Mouse (Mus musculus) forebrain, embryonic 14.5 days (tissue): ENCODE results near the gene Hist1h2af. TPM values are rescaled to one million over a fixed set of nuclear protein-coding genes. Genes with fewer than 3 reads are reported as not detected.
"Not testable (repeated sequence)": the region's sequence is repeated elsewhere in the genome, so short reads cannot be mapped to it uniquely, and the experiment has no call there.

Experiments used
- ATAC-seq: fragments of 200-750 bp; cut with Nextera tagmentation; 2 replicates; pipeline ENCODE4 v1.8.0; 2017; ENCODE audit warnings: mild to moderate bottlenecking, moderate library complexity
- DNase-seq: peaks from one replicate; pipeline ENCODE4 v3.0.0-alpha.2; 2015; ENCODE audit warnings: low spot score
- H3K27ac ChIP-seq: fragments of 300-500 bp; sonication (generic); 2 replicates; pipeline ENCODE4 v1.5.1; 2014; ENCODE audit warnings: low read depth, mild to moderate bottlenecking, control low read depth, low read length, moderate library complexity
- H3K27me3 ChIP-seq: fragments of 300-500 bp; sonication (generic); replicated peaks from 2 replicates; pipeline ENCODE4 v1.6.1; 2014; ENCODE audit warnings: low read length, control low read depth, mixed read lengths; ENCODE audit not compliant: control insufficient read depth, insufficient read depth
- H3K36me3 ChIP-seq: fragments of 300-500 bp; sonication (generic); 2 replicates; pipeline ENCODE4 v1.6.1; 2014; ENCODE audit warnings: low read length, control low read depth; ENCODE audit not compliant: control insufficient read depth, insufficient read depth
- H3K4me1 ChIP-seq: fragments of 300-500 bp; sonication (generic); 2 replicates; pipeline ENCODE4 v1.6.1; 2014; ENCODE audit warnings: antibody characterized with exemption, low read length, control low read depth; ENCODE audit not compliant: control insufficient read depth, insufficient read depth
- H3K4me2 ChIP-seq: fragments of 300-500 bp; sonication (generic); 2 replicates; pipeline ENCODE4 v1.6.1; 2014; ENCODE audit warnings: mild to moderate bottlenecking, control low read depth, low read length
- H3K4me3 ChIP-seq: fragments of 300-500 bp; sonication (generic); 2 replicates; pipeline ENCODE4 v1.5.1; 2014; ENCODE audit warnings: low read depth, low read length, control low read depth
- H3K9ac ChIP-seq: fragments of 300-500 bp; sonication (generic); 2 replicates; pipeline ENCODE4 v1.6.1; 2014; ENCODE audit warnings: mild to moderate bottlenecking, low read length, control low read depth, moderate library complexity
- H3K9me3 ChIP-seq: fragments of 300-500 bp; sonication (generic); replicated peaks from 2 replicates; pipeline ENCODE4 v1.6.1; 2016; ENCODE audit warnings: low read length, control low read depth, mixed read lengths; ENCODE audit not compliant: control insufficient read depth
- WGBS: fragments of 180-500 bp; shearing (Covaris S2); extraction: QIAGEN DNeasy Blood & Tissue Kit; methylation state at CpG from one replicate; pipeline ENCODE4 v1.1.7; 2014; 5-methylcytosine and 5-hydroxymethylcytosine counted together
- polyA plus RNA-seq: library from polyadenylated mRNA; unstranded; fragments of >200 nt; fragmentation: Nextera tagmentation; extraction: Ambion mirVana; gene quantifications from 2 replicates; pipeline ENCODE4 v1.2.1, GENCODE M21; 2014

Hist1h2af gene
- polyA plus RNA-seq, 1 experiment from 2014 or later = 4.4 TPM

- Histone ChIP-seq H3K4me1 (peaks cover 23% of the 10 kb centered on the region), H3K9ac (peak overlapping the region; percentile 68), H3K4me2 (peak overlapping the region; percentile 59), H3K36me3 (no peaks in the 10 kb centered on the region), H3K9me3 (no peaks in the 10 kb centered on the region), H3K4me3 (peak overlapping the region; percentile 43), H3K27me3 (no peaks in the 10 kb centered on the region), H3K27ac (no peak overlapping the region)
- DNase-seq = no peak
- ATAC-seq = no peak
- 15% methylated on average over 7 of the region's 7 CpGs for WGBS
Observed at GRCm38 (mm10) chr13:23536076-23536822, 2.5 kb downstream of the Hist1h2af start.

- H3K27ac ChIP-seq = no peak overlapping the region
- peak overlapping the region; percentile 6; the same call in 1 of the 2 replicates for H3K9ac ChIP-seq
- H3K36me3 ChIP-seq = no peaks in the 10 kb centered on the region
- no peak for ATAC-seq
- no peaks in the 10 kb centered on the region for H3K27me3 ChIP-seq
- no peaks in the 10 kb centered on the region for H3K9me3 ChIP-seq
- H3K4me1 ChIP-seq = peaks cover 21% of the 10 kb centered on the region
- H3K4me3 ChIP-seq = peak overlapping the region; percentile 43; the same call in 1 of the 2 replicates
- WGBS = 80% methylated on average over 3 of the region's 3 CpGs
- H3K4me2 ChIP-seq = peak overlapping the region; percentile 59
- DNase-seq = no peak
Observed at GRCm38 (mm10) chr13:23537006-23537710, 3.5 kb downstream of the Hist1h2af start.

- Histone ChIP-seq H3K27ac (no peak overlapping the region), H3K9me3 (no peaks in the 10 kb centered on the region), H3K4me1 (peaks cover 10% of the 10 kb centered on the region; the same call in 1 of the 2 replicates), H3K4me3 (no peak overlapping the region), H3K9ac (no peak overlapping the region), H3K27me3 (no peaks in the 10 kb centered on the region), H3K36me3 (no peaks in the 10 kb centered on the region), H3K4me2 (no peak overlapping the region)
- WGBS = 77% methylated on average over 5 of the region's 5 CpGs
- DNase-seq (no peak), ATAC-seq (no peak)
Observed at GRCm38 (mm10) chr13:23538249-23538648, 4.5 kb downstream of the Hist1h2af start.

GRCm38 (mm10) chr13:23539821-23540220, 6.1 kb downstream of the Hist1h2af start:
- H3K9me3 ChIP-seq, H3K4me1 ChIP-seq, ATAC-seq, DNase-seq, H3K4me3 ChIP-seq, H3K9ac ChIP-seq, H3K27ac ChIP-seq, H3K36me3 ChIP-seq, H3K27me3 ChIP-seq, H3K4me2 ChIP-seq: not testable (repeated sequence)
- WGBS = 74% methylated on average over 1 of the region's 1 CpGs

GRCm38 (mm10) chr13:23541497-23541896, 7.8 kb downstream of the Hist1h2af start:
- no peak for DNase-seq
- 74% methylated on average over 3 of the region's 3 CpGs for WGBS

GRCm38 (mm10) chr13:23542225-23542980, 8.7 kb downstream of the Hist1h2af start:
- not testable (repeated sequence) for ATAC-seq, DNase-seq, H3K9me3 ChIP-seq, H3K27me3 ChIP-seq, H3K4me1 ChIP-seq, H3K36me3 ChIP-seq
- Histone ChIP-seq H3K27ac (peak overlapping the region; percentile 75), H3K4me2 (peak overlapping the region; percentile 81), H3K4me3 (peak overlapping the region; percentile 37), H3K9ac (peak overlapping the region; percentile 57; the same call in 1 of the 2 replicates)
- 6% methylated on average over 3 of the region's 3 CpGs for WGBS

More at GRCm38 (mm10) chr13:23541497-23541896, 7.8 kb downstream of the Hist1h2af start:
- no peaks in the 10 kb centered on the region for H3K9me3 ChIP-seq
- H3K27me3 ChIP-seq = no peaks in the 10 kb centered on the region
- H3K4me3 ChIP-seq = no peak overlapping the region
- H3K4me2 ChIP-seq = no peak overlapping the region
- H3K36me3 ChIP-seq = no peaks in the 10 kb centered on the region
- no peak for ATAC-seq
- H3K9ac ChIP-seq = no peak overlapping the region
- H3K4me1 ChIP-seq = peaks cover 3% of the 10 kb centered on the region; the same call in 1 of the 2 replicates
- H3K27ac ChIP-seq = no peak overlapping the region

- H3K27ac ChIP-seq = peak within 1 kb of the TSS; percentile 92
- H3K36me3 ChIP-seq, H3K4me1 ChIP-seq, H3K9me3 ChIP-seq, H3K27me3 ChIP-seq: not testable (repeated sequence)
- 0% methylated on average over 33 of the region's 42 CpGs for WGBS
- H3K4me2 ChIP-seq = peak within 1 kb of the TSS; percentile 81
- H3K9ac ChIP-seq = peak within 1 kb of the TSS; percentile 57
- peak; percentile 97 for DNase-seq
- ATAC-seq = peak; percentile 91
- peak within 1 kb of the TSS; percentile 41 for H3K4me3 ChIP-seq
Observed at GRCm38 (mm10) chr13:23542999-23543607, 9.4 kb downstream of the Hist1h2af start, which contains the start of gene Hist1h2bh. Hist1h2bh (minus strand) TSS chr13:23543392.

GRCm38 (mm10) chr13:23543965-23544786, 10.5 kb downstream of the Hist1h2af start, which contains the start of gene Hist1h3f:
Hist1h3f (plus strand) TSS chr13:23544052.
- no peaks in the 10 kb centered on the region for H3K27me3 ChIP-seq
- peak within 1 kb of the TSS; percentile 41 for H3K4me3 ChIP-seq
- DNase-seq (peak; percentile 99), ATAC-seq (peak; percentile 95)
- under 1% methylated on average over 21 of the region's 45 CpGs for WGBS
- no peaks in the 10 kb centered on the region for H3K9me3 ChIP-seq
- H3K4me2 ChIP-seq = peak within 1 kb of the TSS; percentile 81
- H3K27ac ChIP-seq = peak within 1 kb of the TSS; percentile 92
- peak within 1 kb of the TSS; percentile 62 for H3K9ac ChIP-seq
- no peaks in the 10 kb centered on the region for H3K36me3 ChIP-seq
- no peaks in the 10 kb centered on the region for H3K4me1 ChIP-seq
